Mouse (Mus musculus): ENCODE measurements around the gene Ctf1. TPM values are rescaled to one million over a fixed set of nuclear protein-coding genes. Genes with fewer than 3 reads are reported as not detected.
"Not testable (repeated sequence)": the region's sequence is repeated elsewhere in the genome, so short reads cannot be mapped to it uniquely, and the experiment has no call there.

Gene Ctf1
- polyA plus RNA-seq, 1 experiment from 2014 or later, result 4.1 TPM

GRCm38 (mm10) chr7:127718339-127718738 is 5.8 kb downstream of the Ctf1 start:
- H3K27me3 ChIP-seq (replicated peaks; ENCODE audit: control insufficient read depth, insufficient read depth, low read length), result no peaks in the 10 kb centered on the region
- 93% methylated on average over 6 of the region's 6 CpGs for WGBS
- H3K9me3 ChIP-seq (ENCODE audit: control insufficient read depth), result no peaks in the 10 kb centered on the region
- no peaks in the 10 kb centered on the region for H3K36me3 ChIP-seq (ENCODE audit: control insufficient read depth, insufficient read depth)
- no peak for TF ChIP-seq CTCF (IDR thresholded peaks at IDR 0.05; ENCODE audit: low read depth)
- no peak for ATAC-seq
- peaks cover 4% of the 10 kb centered on the region; the same call in 1 of the 2 replicates for H3K4me1 ChIP-seq (replicated peaks; ENCODE audit: control insufficient read depth, insufficient read depth, low read length)
- H3K9ac ChIP-seq (ENCODE audit: low read depth, low read length), result no peak overlapping the region
- no peak overlapping the region for H3K4me2 ChIP-seq (replicated peaks; ENCODE audit: low read depth)
- H3K27ac ChIP-seq (ENCODE audit: low read depth, low read length), result no peak overlapping the region
- H3K4me3 ChIP-seq (ENCODE audit: low read depth, low read length), result no peak overlapping the region

- Histone ChIP-seq H3K9ac (ENCODE audit: low read depth, low read length) (no peak overlapping the region), H3K36me3 (ENCODE audit: control insufficient read depth, insufficient read depth) (no peaks in the 10 kb centered on the region), H3K4me2 (replicated peaks; ENCODE audit: low read depth) (no peak overlapping the region), H3K4me3 (ENCODE audit: low read depth, low read length) (no peak overlapping the region), H3K27ac (ENCODE audit: low read depth, low read length) (no peak overlapping the region), H3K9me3 (ENCODE audit: control insufficient read depth) (no peaks in the 10 kb centered on the region), H3K27me3 (replicated peaks; ENCODE audit: control insufficient read depth, insufficient read depth, low read length) (no peaks in the 10 kb centered on the region), H3K4me1 (replicated peaks; ENCODE audit: control insufficient read depth, insufficient read depth, low read length) (peaks cover 3% of the 10 kb centered on the region; the same call in 1 of the 2 replicates)
- no peak for ATAC-seq
- WGBS, result 89% methylated on average over 6 of the region's 6 CpGs
- no peak for TF ChIP-seq CTCF (IDR thresholded peaks at IDR 0.05; ENCODE audit: low read depth)
Observed at GRCm38 (mm10) chr7:127719258-127719657, 6.7 kb downstream of the Ctf1 start.

- H3K36me3 ChIP-seq (ENCODE audit: control insufficient read depth, insufficient read depth), result no peaks in the 10 kb centered on the region
- H3K27me3 ChIP-seq (replicated peaks; ENCODE audit: control insufficient read depth, insufficient read depth, low read length), result no peaks in the 10 kb centered on the region
- no peak overlapping the region for H3K27ac ChIP-seq (ENCODE audit: low read depth, low read length)
- no peak for ATAC-seq
- H3K4me3 ChIP-seq (ENCODE audit: low read depth, low read length), result no peak overlapping the region
- no peaks in the 10 kb centered on the region for H3K9me3 ChIP-seq (ENCODE audit: control insufficient read depth)
- WGBS, result 66% methylated on average over 2 of the region's 2 CpGs
- H3K4me1 ChIP-seq (replicated peaks; ENCODE audit: control insufficient read depth, insufficient read depth, low read length), result no peaks in the 10 kb centered on the region
- H3K4me2 ChIP-seq (replicated peaks; ENCODE audit: low read depth), result no peak overlapping the region
- TF ChIP-seq CTCF (IDR thresholded peaks at IDR 0.05; ENCODE audit: low read depth), result no peak
- H3K9ac ChIP-seq (ENCODE audit: low read depth, low read length), result no peak overlapping the region
Observed at GRCm38 (mm10) chr7:127725490-127725889, 13.0 kb downstream of the Ctf1 start.

GRCm38 (mm10) chr7:127725924-127726323 is 13.4 kb downstream of the Ctf1 start:
- TF ChIP-seq CTCF (IDR thresholded peaks at IDR 0.05; ENCODE audit: low read depth), result no peak
- Histone ChIP-seq H3K27me3 (replicated peaks; ENCODE audit: control insufficient read depth, insufficient read depth, low read length) (no peaks in the 10 kb centered on the region), H3K4me2 (replicated peaks; ENCODE audit: low read depth) (no peak overlapping the region), H3K9ac (ENCODE audit: low read depth, low read length) (no peak overlapping the region), H3K9me3 (ENCODE audit: control insufficient read depth) (no peaks in the 10 kb centered on the region), H3K4me1 (replicated peaks; ENCODE audit: control insufficient read depth, insufficient read depth, low read length) (no peaks in the 10 kb centered on the region), H3K36me3 (ENCODE audit: control insufficient read depth, insufficient read depth) (no peaks in the 10 kb centered on the region), H3K27ac (ENCODE audit: low read depth, low read length) (no peak overlapping the region), H3K4me3 (ENCODE audit: low read depth, low read length) (no peak overlapping the region)
- no peak for ATAC-seq
- 57% methylated on average over 6 of the region's 6 CpGs for WGBS

- no peak overlapping the region for H3K27ac ChIP-seq (ENCODE audit: low read depth, low read length)
- no peaks in the 10 kb centered on the region for H3K4me1 ChIP-seq (replicated peaks; ENCODE audit: control insufficient read depth, insufficient read depth, low read length)
- whole genome bisulfite sequencing, result 86% methylated on average over 7 of the region's 7 CpGs
- H3K36me3 ChIP-seq (ENCODE audit: control insufficient read depth, insufficient read depth), result no peaks in the 10 kb centered on the region
- H3K9ac ChIP-seq (ENCODE audit: low read depth, low read length), result no peak overlapping the region
- no peak overlapping the region for H3K4me3 ChIP-seq (ENCODE audit: low read depth, low read length)
- no peaks in the 10 kb centered on the region for H3K27me3 ChIP-seq (replicated peaks; ENCODE audit: control insufficient read depth, insufficient read depth, low read length)
- H3K4me2 ChIP-seq (replicated peaks; ENCODE audit: low read depth), result no peak overlapping the region
- ATAC-seq, result no peak
- peak; percentile 38 for TF ChIP-seq CTCF (IDR thresholded peaks at IDR 0.05; ENCODE audit: low read depth)
- H3K9me3 ChIP-seq (ENCODE audit: control insufficient read depth), result no peaks in the 10 kb centered on the region
Observed at GRCm38 (mm10) chr7:127727898-127728297, 15.4 kb downstream of the Ctf1 start.

GRCm38 (mm10) chr7:127730170-127730569 is 17.6 kb downstream of the Ctf1 start:
- H3K9ac ChIP-seq (ENCODE audit: low read depth, low read length), result no peak overlapping the region
- 59% methylated on average over 4 of the region's 4 CpGs for WGBS
- TF ChIP-seq CTCF (IDR thresholded peaks at IDR 0.05; ENCODE audit: low read depth), result no peak
- H3K27ac ChIP-seq (ENCODE audit: low read depth, low read length), result no peak overlapping the region
- H3K4me1 ChIP-seq (replicated peaks; ENCODE audit: control insufficient read depth, insufficient read depth, low read length), result no peaks in the 10 kb centered on the region
- no peak overlapping the region for H3K4me3 ChIP-seq (ENCODE audit: low read depth, low read length)
- no peak overlapping the region for H3K4me2 ChIP-seq (replicated peaks; ENCODE audit: low read depth)
- H3K27me3 ChIP-seq (replicated peaks; ENCODE audit: control insufficient read depth, insufficient read depth, low read length), result no peaks in the 10 kb centered on the region
- H3K9me3 ChIP-seq (ENCODE audit: control insufficient read depth), result no peaks in the 10 kb centered on the region
- no peaks in the 10 kb centered on the region for H3K36me3 ChIP-seq (ENCODE audit: control insufficient read depth, insufficient read depth)
- ATAC-seq, result peak; percentile 75

GRCm38 (mm10) chr7:127732066-127732465 is 19.5 kb downstream of the Ctf1 start, which contains the start of gene Ctf2:
Ctf2 (minus strand) TSS chr7:127732166.
- WGBS, result no CpG with 5 or more reads among the region's 5 CpGs
- not testable (repeated sequence) for H3K4me1 ChIP-seq (replicated peaks; ENCODE audit: control insufficient read depth, insufficient read depth, low read length); H3K4me2 ChIP-seq (replicated peaks; ENCODE audit: low read depth); H3K4me3 ChIP-seq (ENCODE audit: low read depth, low read length); H3K9me3 ChIP-seq (ENCODE audit: control insufficient read depth); H3K27ac ChIP-seq (ENCODE audit: low read depth, low read length); ATAC-seq; H3K36me3 ChIP-seq (ENCODE audit: control insufficient read depth, insufficient read depth); H3K27me3 ChIP-seq (replicated peaks; ENCODE audit: control insufficient read depth, insufficient read depth, low read length); H3K9ac ChIP-seq (ENCODE audit: low read depth, low read length)

Measured in intestine, postnatal 0 days (tissue).